Mouse (Mus musculus) erythroid progenitor cell, adult 5-6 weeks (primary cell): ENCODE results near the gene Slc8a1. TPM values are rescaled to one million over a fixed set of nuclear protein-coding genes. Genes with fewer than 3 reads are reported as not detected.

Experiments
- ATAC-seq: replicated peaks from 2 replicates; pipeline ENCODE4 v1.8.0; 2016; ENCODE audit warnings: moderate number of reproducible peaks, mild to moderate bottlenecking, moderate TSS enrichment, inconsistent platforms; ENCODE audit not compliant: poor library complexity, low FRiP score, severe bottlenecking
- total RNA-seq, 2 experiments: library from RNA; stranded (forward) in 1 of 2; stranded (reverse) in 1 of 2; fragments of 150-400 nt in 1 of 2; fragments of 186-747, 209-891 nt in 1 of 2; gene quantifications; 2 replicates each; pipeline versions ENCODE4 v1.2.3 to v1.2.4; 2015 to 2017; ENCODE audit warnings: low replicate concordance in 2 of 2

The Slc8a1 gene
- total RNA-seq, 2 experiments from 2014 or later: 0.15 to 4.2 TPM

DNA sequence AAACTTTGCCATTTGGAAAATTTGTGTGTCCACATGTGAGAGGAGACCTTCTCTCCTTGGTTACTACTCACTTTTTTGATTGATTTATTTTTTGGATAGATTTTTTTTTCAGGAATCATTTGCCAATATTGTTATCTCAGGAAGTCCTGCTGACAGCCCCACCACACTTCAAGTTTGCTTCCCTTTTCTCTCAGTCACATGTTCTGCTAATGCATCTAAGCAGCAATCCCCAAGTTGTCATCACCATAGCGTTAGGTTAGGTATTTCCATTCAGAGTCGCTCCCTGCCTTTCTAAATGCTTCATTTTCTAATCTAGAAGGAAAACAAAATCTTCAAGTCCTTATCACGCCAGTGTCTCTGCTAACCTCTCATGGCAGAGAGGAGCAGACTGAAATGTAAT is 278.8 kb downstream of the Slc8a1 start:
- ATAC-seq: no peak

- no peak for ATAC-seq
These were observed 282.2 kb downstream of the Slc8a1 start for GRCm38 (mm10) chr17:81455977-81456376.

DNA sequence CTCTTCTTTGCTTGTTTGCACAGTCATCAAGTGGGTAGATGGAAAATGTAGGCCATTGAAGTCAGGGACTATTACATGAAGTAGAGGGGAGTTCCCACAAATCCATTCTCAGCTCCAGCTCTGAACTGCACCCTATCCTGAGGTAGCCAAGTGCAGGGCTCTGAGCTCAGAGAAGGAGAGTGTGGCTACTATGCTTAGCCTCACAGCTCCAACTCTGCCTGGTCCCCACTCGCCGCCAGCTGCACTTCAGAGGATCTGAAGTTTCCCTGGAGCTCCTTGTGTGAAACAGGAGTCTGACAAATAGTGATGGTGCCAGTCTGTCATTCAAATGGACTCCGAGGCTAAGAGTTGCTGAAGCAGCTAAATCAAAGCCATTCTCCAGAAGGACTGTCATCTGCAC is 282.9 kb downstream of the Slc8a1 start:
- ATAC-seq: no peak

- ATAC-seq: no peak
These were observed 296.7 kb downstream of the Slc8a1 start, which contains the start of gene Gm11096 for GRCm38 (mm10) chr17:81441463-81441862. Gene Gm11096 (plus strand): TSS chr17:81441763.

GRCm38 (mm10) chr17:81433148-81433547 is 305.0 kb downstream of the Slc8a1 start:
- no peak for ATAC-seq

- no peak for ATAC-seq
These were observed 305.4 kb downstream of the Slc8a1 start for GRCm38 (mm10) chr17:81432733-81433132.

GRCm38 (mm10) chr17:81427245-81427644 is 310.9 kb downstream of the Slc8a1 start:
- ATAC-seq: no peak

- ATAC-seq: no peak
These were observed 313.8 kb downstream of the Slc8a1 start for GRCm38 (mm10) chr17:81424256-81424912.

- no peak for ATAC-seq
These were observed 318.2 kb downstream of the Slc8a1 start for GRCm38 (mm10) chr17:81419802-81420459.

DNA sequence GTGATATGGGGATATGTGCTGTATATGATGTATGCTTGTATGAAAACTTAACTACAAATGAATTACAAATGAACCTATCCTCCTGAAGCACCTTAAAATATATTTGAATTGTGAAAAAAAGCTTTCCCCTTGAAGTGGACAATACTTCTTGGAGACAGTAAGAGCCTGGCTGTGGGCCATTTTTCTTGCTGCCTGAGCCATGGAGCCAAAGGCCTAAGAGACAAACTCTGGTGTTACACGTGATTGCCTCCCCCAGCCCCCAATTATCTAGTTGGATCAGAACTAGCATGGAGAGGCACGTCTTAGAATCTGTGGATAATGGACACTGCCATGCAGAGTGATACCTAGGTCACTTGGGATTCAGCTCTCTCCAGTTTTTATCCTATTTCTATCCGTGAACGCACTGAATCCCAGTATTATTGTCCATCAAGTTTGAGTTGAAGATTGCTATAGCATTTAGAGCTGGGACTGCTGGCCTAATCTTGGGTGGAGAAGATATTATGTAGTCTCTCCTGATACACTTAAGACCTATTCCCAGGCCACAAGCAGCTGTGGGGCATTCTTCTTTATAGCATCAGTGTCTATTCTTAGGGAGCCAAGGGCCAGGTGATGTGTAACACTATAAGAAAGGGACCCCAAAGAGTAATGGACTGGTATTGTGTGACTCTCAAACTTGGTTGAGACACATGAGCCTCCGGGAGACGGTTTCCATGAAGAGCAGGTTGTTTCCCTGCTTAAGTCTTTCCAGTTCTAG is 321.6 kb downstream of the Slc8a1 start:
- no peak for ATAC-seq

- ATAC-seq: no peak
These were observed 325.4 kb downstream of the Slc8a1 start for GRCm38 (mm10) chr17:81412736-81413135.

GRCm38 (mm10) chr17:81404225-81404624 is 334.0 kb downstream of the Slc8a1 start:
- no peak for ATAC-seq

DNA sequence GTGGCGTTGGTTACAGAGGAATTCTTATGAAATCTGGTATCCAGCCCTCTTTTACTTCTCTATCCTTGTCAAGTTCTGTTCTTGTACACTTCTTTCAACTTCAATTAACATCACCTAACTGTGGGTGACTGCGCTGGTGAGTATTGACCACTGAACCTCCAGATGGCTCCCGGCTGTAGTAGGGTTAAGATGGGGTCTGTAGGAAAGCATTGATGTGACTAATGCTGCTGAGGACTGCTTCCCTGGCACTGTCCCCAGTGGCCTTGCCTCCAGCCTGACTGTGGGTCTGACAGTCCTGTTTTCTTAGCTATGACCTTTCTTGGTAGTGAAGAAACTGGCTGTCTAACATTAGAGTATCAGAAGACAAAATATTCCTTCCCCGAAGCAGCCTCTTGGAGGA is 335.1 kb downstream of the Slc8a1 start:
- ATAC-seq: no peak

DNA sequence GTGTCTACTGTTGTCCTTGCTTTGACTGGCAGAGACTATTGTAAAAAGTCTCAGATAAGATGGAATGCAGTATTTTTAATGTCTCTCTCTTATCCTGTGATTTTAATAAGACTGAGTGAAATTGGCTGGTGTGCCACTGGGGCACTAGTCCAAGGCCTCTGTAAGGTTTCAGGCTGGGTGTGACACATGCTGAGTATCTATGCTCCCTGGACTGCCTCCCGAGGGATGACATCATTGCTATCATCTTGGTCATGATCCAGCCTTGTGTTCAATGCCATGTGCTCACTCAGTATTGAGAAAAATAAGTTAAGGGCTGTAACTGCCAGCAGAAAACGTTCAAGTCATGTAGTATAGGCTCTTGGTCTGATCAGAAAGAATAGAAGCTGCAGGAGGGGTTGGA is 335.5 kb downstream of the Slc8a1 start:
- ATAC-seq: no peak

- ATAC-seq: no peak
These were observed 337.8 kb downstream of the Slc8a1 start for GRCm38 (mm10) chr17:81400377-81400776.

- ATAC-seq: no peak
These were observed 340.7 kb downstream of the Slc8a1 start for GRCm38 (mm10) chr17:81397434-81397833.

GRCm38 (mm10) chr17:81394124-81394523 is 344.1 kb downstream of the Slc8a1 start:
- ATAC-seq: no peak

DNA sequence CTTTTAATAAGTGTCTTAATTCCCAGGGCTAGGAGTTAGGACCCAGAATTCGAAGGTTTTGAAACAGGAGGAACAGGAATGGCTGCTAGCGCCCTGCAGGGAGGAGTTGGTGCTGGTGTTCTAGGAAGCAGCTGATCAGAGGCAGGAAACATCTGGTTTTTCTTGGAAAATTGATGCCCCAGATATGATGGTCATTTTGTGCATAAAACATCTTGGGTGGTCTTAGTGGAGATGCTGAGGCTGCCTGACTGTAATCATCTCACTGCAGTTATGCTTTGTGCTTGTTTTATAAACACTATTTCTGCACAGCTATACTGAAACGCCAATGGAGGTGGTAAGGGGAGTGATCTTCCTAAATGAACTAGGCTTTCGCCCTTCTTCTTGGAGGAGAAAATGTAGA is 345.1 kb downstream of the Slc8a1 start:
- ATAC-seq: no peak

DNA sequence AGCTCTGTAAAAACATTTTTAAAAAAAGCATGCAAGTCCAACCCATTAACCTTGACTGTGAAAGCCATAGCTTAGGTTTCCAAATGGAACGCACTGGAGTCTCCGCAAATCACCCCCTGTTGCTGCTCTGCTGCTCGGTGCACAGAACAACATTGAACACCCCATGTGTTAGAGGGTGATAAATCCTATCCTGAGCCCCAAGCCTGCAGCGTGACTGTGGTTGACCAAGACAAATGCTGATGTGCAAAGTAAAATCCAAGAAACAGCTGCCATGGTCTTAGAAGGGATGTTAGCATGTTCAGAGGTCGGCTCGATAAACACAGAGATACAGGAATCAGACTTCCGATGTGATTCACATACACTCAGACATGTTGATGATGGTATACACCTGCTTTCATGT is 346.7 kb downstream of the Slc8a1 start:
- ATAC-seq: no peak

GRCm38 (mm10) chr17:81390790-81391189 is 347.4 kb downstream of the Slc8a1 start:
- ATAC-seq: no peak

GRCm38 (mm10) chr17:81386118-81386517 is 352.1 kb downstream of the Slc8a1 start:
- ATAC-seq: no peak
